Mouse (Mus musculus) heart, embryonic 14.5 days (tissue): Measurements from ENCODE around the gene S100a8. TPM values are rescaled to one million over a fixed set of nuclear protein-coding genes. Genes with fewer than 3 reads are reported as not detected.

Source experiments
- ATAC-seq: fragments of 200-750 bp; cut with Nextera tagmentation; 2 replicates; pipeline ENCODE4 v1.8.0; 2017; ENCODE audit warnings: low read depth, moderate TSS enrichment; ENCODE audit not compliant: insufficient number of reproducible peaks, insufficient read depth, low FRiP score
- H3K27ac ChIP-seq, 2 experiments: fragments of 200-500 bp in 1 of 2; fragments of 300-500 bp in 1 of 2; sonication (generic) in 1 of 2; replicated peaks in 1 of 2; 2 replicates each; pipeline ENCODE4 v1.5.1; 2012 to 2014; ENCODE audit warnings: low read depth in 2 of 2, low read length in 2 of 2, control low read depth in 1 of 2, mild to moderate bottlenecking in 1 of 2, mixed read lengths in 1 of 2; ENCODE audit not compliant: control insufficient read depth in 1 of 2, insufficient read depth in 1 of 2
- H3K27me3 ChIP-seq: fragments of 300-500 bp; sonication (generic); 2 replicates; pipeline ENCODE4 v1.6.1; 2014; ENCODE audit warnings: mild to moderate bottlenecking, low read length, control low read depth; ENCODE audit not compliant: control insufficient read depth, insufficient read depth
- H3K36me3 ChIP-seq: fragments of 300-500 bp; sonication (generic); 2 replicates; pipeline ENCODE4 v1.6.1; 2014; ENCODE audit warnings: mild to moderate bottlenecking, control low read depth, low read length, mixed read lengths; ENCODE audit not compliant: control insufficient read depth, insufficient read depth
- H3K4me1 ChIP-seq, 2 experiments: fragments of 200-500 bp in 1 of 2; fragments of 300-500 bp in 1 of 2; sonication (generic) in 1 of 2; 2 replicates each; pipeline ENCODE4 v1.6.1; 2012 to 2014; ENCODE audit warnings: low read length in 2 of 2, control low read depth in 1 of 2, mixed read lengths in 1 of 2; ENCODE audit not compliant: control insufficient read depth in 2 of 2, insufficient read depth in 2 of 2
- H3K4me2 ChIP-seq: fragments of 300-500 bp; sonication (generic); 2 replicates; pipeline ENCODE4 v1.6.1; 2014; ENCODE audit warnings: mild to moderate bottlenecking, low read length
- H3K4me3 ChIP-seq, 2 experiments: fragments of 200-500 bp in 1 of 2; fragments of 300-500 bp in 1 of 2; sonication (generic) in 1 of 2; 2 replicates each; pipeline ENCODE4 v1.5.1; 2012 to 2014; ENCODE audit warnings: low read length in 2 of 2, mild to moderate bottlenecking in 2 of 2, control low read depth in 1 of 2, low read depth in 1 of 2, moderate library complexity in 1 of 2; ENCODE audit not compliant: control insufficient read depth in 1 of 2, insufficient read depth in 1 of 2
- H3K9ac ChIP-seq: fragments of 300-500 bp; sonication (generic); 2 replicates; pipeline ENCODE4 v1.6.1; 2014; ENCODE audit warnings: mild to moderate bottlenecking, low read length
- H3K9me3 ChIP-seq: fragments of 300-500 bp; sonication (generic); 2 replicates; pipeline ENCODE4 v1.6.1; 2016; ENCODE audit warnings: low read length, control low read depth; ENCODE audit not compliant: control insufficient read depth
- WGBS: fragments of 180-500 bp; shearing (Covaris S2); extraction: QIAGEN DNeasy Blood & Tissue Kit; methylation state at CpG from one replicate; pipeline ENCODE4 v1.1.7; 2014; 5-methylcytosine and 5-hydroxymethylcytosine counted together
- polyA plus RNA-seq: library from polyadenylated mRNA; unstranded; fragments of >200 nt; fragmentation: Nextera tagmentation; extraction: Ambion mirVana; gene quantifications from 2 replicates; pipeline ENCODE4 v1.2.1, GENCODE M21; 2014

S100a8 gene
- polyA plus RNA-seq, result 6.5 and 13.7 TPM in 2 replicates

GRCm38 (mm10) chr3:90668846-90669245 is at the start of gene S100a8:
TSS of gene S100a8 (plus strand) at chr3:90668978.
- H3K27me3 ChIP-seq, result no peaks in the 10 kb centered on the region
- ATAC-seq, result no peak
- H3K27ac ChIP-seq, result no peak within 1 kb of the TSS
- no peak within 1 kb of the TSS for H3K9ac ChIP-seq
- H3K36me3 ChIP-seq, result no peaks in the 10 kb centered on the region
- no peak within 1 kb of the TSS for H3K4me3 ChIP-seq
- no peaks in the 10 kb centered on the region for H3K4me1 ChIP-seq
- H3K9me3 ChIP-seq, result no peaks in the 10 kb centered on the region
- WGBS, result 60% methylated on average over 8 of the region's 8 CpGs
- no peak within 1 kb of the TSS for H3K4me2 ChIP-seq

DNA sequence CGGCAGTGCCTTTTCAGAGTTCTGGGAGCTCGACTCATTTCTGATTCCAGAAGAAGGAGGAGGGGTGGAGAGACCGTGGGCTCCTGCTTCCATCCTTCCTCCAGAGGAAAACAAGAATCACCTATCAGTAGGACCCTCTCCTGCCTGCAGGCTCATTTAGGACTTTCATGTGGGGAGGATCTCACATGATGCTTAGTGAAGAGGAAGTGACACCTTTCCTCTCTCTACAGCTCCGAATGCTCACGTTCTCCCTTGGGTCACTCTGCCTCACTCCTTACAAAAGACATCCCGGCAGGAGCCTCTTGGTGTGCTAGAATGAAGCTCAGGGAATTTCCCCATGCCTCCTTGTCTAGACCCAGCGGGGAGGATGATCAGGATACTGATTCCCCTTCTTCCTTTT is 47.2 kb upstream of the S100a8 start:
- Histone ChIP-seq H3K4me3 (no peak overlapping the region), H3K9me3 (no peaks in the 10 kb centered on the region), H3K36me3 (no peaks in the 10 kb centered on the region), H3K4me1 (peaks cover 10 to 11% of the 10 kb centered on the region in 2 experiments), H3K27ac (no peak overlapping the region), H3K9ac (no peak overlapping the region), H3K27me3 (no peaks in the 10 kb centered on the region), H3K4me2 (no peak overlapping the region)
- 33% methylated on average over 7 of the region's 7 CpGs for WGBS
- no peak for ATAC-seq

- WGBS, result 24% methylated on average over 2 of the region's 2 CpGs
- Histone ChIP-seq H3K27ac (no peak overlapping the region), H3K4me3 (no peak overlapping the region), H3K9ac (no peak overlapping the region), H3K4me2 (no peak overlapping the region), H3K27me3 (no peaks in the 10 kb centered on the region), H3K9me3 (no peaks in the 10 kb centered on the region), H3K36me3 (no peaks in the 10 kb centered on the region), H3K4me1 (peaks cover 10 to 11% of the 10 kb centered on the region in 2 experiments)
- ATAC-seq, result no peak
Observed at GRCm38 (mm10) chr3:90623435-90624071, 45.2 kb upstream of the S100a8 start.

GRCm38 (mm10) chr3:90625496-90625895 is 43.3 kb upstream of the S100a8 start:
- Histone ChIP-seq H3K4me3 (no peak overlapping the region), H3K9me3 (no peaks in the 10 kb centered on the region), H3K27me3 (no peaks in the 10 kb centered on the region), H3K27ac (no peak overlapping the region), H3K4me2 (no peak overlapping the region), H3K36me3 (no peaks in the 10 kb centered on the region), H3K9ac (no peak overlapping the region), H3K4me1 (peaks cover 10 to 11% of the 10 kb centered on the region in 2 experiments)
- ATAC-seq, result no peak
- WGBS, result 79% methylated on average over 5 of the region's 5 CpGs

GRCm38 (mm10) chr3:90626266-90627021 is 42.3 kb upstream of the S100a8 start:
- Histone ChIP-seq H3K4me1 (peaks cover 10 to 11% of the 10 kb centered on the region in 2 experiments), H3K4me3 (no peak overlapping the region), H3K9ac (no peak overlapping the region), H3K4me2 (no peak overlapping the region), H3K36me3 (no peaks in the 10 kb centered on the region), H3K27me3 (no peaks in the 10 kb centered on the region), H3K9me3 (no peaks in the 10 kb centered on the region), H3K27ac (no peak overlapping the region)
- no peak for ATAC-seq
- 67% methylated on average over 9 of the region's 9 CpGs for WGBS

DNA sequence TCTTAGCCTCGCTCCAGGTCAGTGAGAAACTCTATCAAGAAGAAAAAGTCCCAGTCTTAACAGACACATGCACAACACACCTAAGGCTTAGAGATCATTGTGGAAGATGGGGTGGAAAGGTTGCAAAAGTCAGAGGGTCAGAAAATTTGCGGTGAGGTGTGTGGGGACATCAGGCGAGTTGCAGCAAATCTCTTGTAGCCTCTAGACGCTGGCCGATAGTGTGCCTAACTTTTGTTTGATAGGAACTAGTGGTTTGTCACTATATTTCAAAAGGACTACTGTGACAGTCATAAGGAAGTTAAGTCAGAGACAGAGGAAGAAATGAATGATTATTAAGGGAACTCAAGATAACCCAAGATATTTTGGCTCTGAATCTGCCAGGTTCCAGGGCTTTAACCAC is 41.4 kb upstream of the S100a8 start:
- ATAC-seq, result no peak
- no peaks in the 10 kb centered on the region for H3K27me3 ChIP-seq
- 88% methylated on average over 5 of the region's 5 CpGs for WGBS
- H3K9ac ChIP-seq, result no peak overlapping the region
- H3K27ac ChIP-seq, result no peak overlapping the region
- H3K4me1 ChIP-seq, result peaks cover 10 to 11% of the 10 kb centered on the region in 2 experiments
- no peaks in the 10 kb centered on the region for H3K9me3 ChIP-seq
- H3K4me2 ChIP-seq, result no peak overlapping the region
- no peak overlapping the region for H3K4me3 ChIP-seq
- no peaks in the 10 kb centered on the region for H3K36me3 ChIP-seq

- Histone ChIP-seq H3K9me3 (no peaks in the 10 kb centered on the region), H3K4me2 (no peak overlapping the region), H3K27ac (no peak overlapping the region), H3K4me3 (no peak overlapping the region), H3K4me1 (peaks cover 10 to 11% of the 10 kb centered on the region in 2 experiments), H3K27me3 (no peaks in the 10 kb centered on the region), H3K36me3 (no peaks in the 10 kb centered on the region), H3K9ac (no peak overlapping the region)
- no peak for ATAC-seq
- WGBS, result 51% methylated on average over 4 of the region's 4 CpGs
Observed at GRCm38 (mm10) chr3:90627807-90628206, 41.0 kb upstream of the S100a8 start.
